Mouse (Mus musculus) thymus, postnatal 25 days (tissue): ENCODE results near the gene Cish.
A peak's percentile ranks its signal among the peaks of the same experiment; 100 is the strongest.

Experiments
- DNase-seq: peaks from one replicate; pipeline ENCODE4 v3.0.0; 2022

Gene Cish

GRCm38 (mm10) chr9:107278527-107279377 lies 17.1 kb upstream of the Cish start:
- DNase-seq: no peak

- no peak for DNase-seq
Measured at GRCm38 (mm10) chr9:107279378-107280321, 16.2 kb upstream of the Cish start.

- no peak for DNase-seq
Measured at GRCm38 (mm10) chr9:107280322-107281027, 15.4 kb upstream of the Cish start.

GRCm38 (mm10) chr9:107281241-107281987 lies 14.4 kb upstream of the Cish start:
- no peak for DNase-seq

- no peak for DNase-seq
Measured at GRCm38 (mm10) chr9:107282951-107283350, 12.9 kb upstream of the Cish start.

- no peak for DNase-seq
Measured at GRCm38 (mm10) chr9:107285009-107285408, 10.8 kb upstream of the Cish start.

- DNase-seq: no peak
Measured at GRCm38 (mm10) chr9:107287294-107287693, 8.5 kb upstream of the Cish start.

GRCm38 (mm10) chr9:107288105-107288650 lies 7.6 kb upstream of the Cish start:
- DNase-seq: no peak

GRCm38 (mm10) chr9:107288711-107289110 lies 7.1 kb upstream of the Cish start:
- peak; percentile 54 for DNase-seq

- peak; percentile 89 for DNase-seq
Measured at GRCm38 (mm10) chr9:107289211-107290076, 6.4 kb upstream of the Cish start, which contains the start of gene Mapkapk3. TSS of gene Mapkapk3 (minus strand) at chr9:107289877.

- DNase-seq: peak; percentile 83
Measured at GRCm38 (mm10) chr9:107290897-107291296, 4.9 kb upstream of the Cish start.

- DNase-seq: peak; percentile 86
Measured at GRCm38 (mm10) chr9:107294249-107294648, 1.6 kb upstream of the Cish start.

GRCm38 (mm10) chr9:107295616-107296015 lies 210 bp upstream of the Cish start:
- no peak for DNase-seq

GRCm38 (mm10) chr9:107296041-107296440 lies 215 bp downstream of the Cish start:
- DNase-seq: no peak

- DNase-seq: peak; percentile 89
Measured at GRCm38 (mm10) chr9:107296501-107296965, 707 bp downstream of the Cish start.

- DNase-seq: no peak
Measured at GRCm38 (mm10) chr9:107297059-107297458, 1.2 kb downstream of the Cish start.

GRCm38 (mm10) chr9:107297658-107298057 lies 1.8 kb downstream of the Cish start:
- no peak for DNase-seq

GRCm38 (mm10) chr9:107298059-107298780 lies 2.4 kb downstream of the Cish start:
- DNase-seq: no peak

- DNase-seq: no peak
Measured at GRCm38 (mm10) chr9:107298876-107299275, 3.0 kb downstream of the Cish start.

GRCm38 (mm10) chr9:107299783-107300182 lies 4.0 kb downstream of the Cish start:
- DNase-seq: no peak
